Mouse (Mus musculus): ENCODE measurements around the gene Sephs2. TPM values are rescaled to one million over a fixed set of nuclear protein-coding genes. Genes with fewer than 3 reads are reported as not detected.
"Not testable (repeated sequence)": the region's sequence is repeated elsewhere in the genome, so short reads cannot be mapped to it uniquely, and the experiment has no call there.

Gene Sephs2
- polyA plus RNA-seq, 1 experiment from 2014 or later: 76.9 TPM

- no peak overlapping the region for H3K4me3 ChIP-seq
- no peaks in the 10 kb centered on the region for H3K9me3 ChIP-seq (replicated peaks)
- H3K27ac ChIP-seq (replicated peaks): no peak overlapping the region
- no peaks in the 10 kb centered on the region for H3K27me3 ChIP-seq (ENCODE audit: low read depth, poor library complexity, severe bottlenecking)
- WGBS: 86% methylated on average over 10 of the region's 10 CpGs
- no peak for DNase-seq (ENCODE audit: low spot score)
- H3K4me1 ChIP-seq: peaks cover 24% of the 10 kb centered on the region
- H3K36me3 ChIP-seq: peaks cover 19% of the 10 kb centered on the region
These were observed 11.5 kb downstream of the Sephs2 start for GRCm38 (mm10) chr7:127262218-127262961.

- Histone ChIP-seq H3K4me3 (peak within 1 kb of the TSS; percentile 67), H3K9me3 (replicated peaks) (no peaks in the 10 kb centered on the region), H3K27ac (replicated peaks) (peak within 1 kb of the TSS; percentile 89), H3K36me3 (peaks cover 37% of the 10 kb centered on the region), H3K4me1 (peaks cover 24% of the 10 kb centered on the region), H3K27me3 (ENCODE audit: low read depth, poor library complexity, severe bottlenecking) (no peaks in the 10 kb centered on the region)
- peak; percentile 98 for DNase-seq (ENCODE audit: low spot score)
- WGBS: under 1% methylated on average over 50 of the region's 50 CpGs
These were observed 13.3 kb downstream of the Sephs2 start, which contains the start of gene Dctpp1 for GRCm38 (mm10) chr7:127260309-127261111. Gene Dctpp1 (minus strand): TSS chr7:127260709.

GRCm38 (mm10) chr7:127259186-127259905, 14.5 kb downstream of the Sephs2 start:
- Histone ChIP-seq H3K36me3 (peaks cover 40% of the 10 kb centered on the region), H3K4me3 (peak overlapping the region; percentile 67), H3K9me3 (replicated peaks) (no peaks in the 10 kb centered on the region), H3K4me1 (peaks cover 35% of the 10 kb centered on the region), H3K27ac (replicated peaks) (no peak overlapping the region), H3K27me3 (ENCODE audit: low read depth, poor library complexity, severe bottlenecking) (no peaks in the 10 kb centered on the region)
- DNase-seq (ENCODE audit: low spot score): no peak
- 78% methylated on average over 8 of the region's 8 CpGs for WGBS

- H3K4me3 ChIP-seq: no peak overlapping the region
These were observed 17.3 kb downstream of the Sephs2 start for GRCm38 (mm10) chr7:127256518-127256917.

GRCm38 (mm10) chr7:127255965-127256364, 17.9 kb downstream of the Sephs2 start:
- no peak for DNase-seq (ENCODE audit: low spot score)
- peaks cover 52% of the 10 kb centered on the region for H3K36me3 ChIP-seq
- 88% methylated on average over 2 of the region's 2 CpGs for WGBS
- peaks cover 40% of the 10 kb centered on the region for H3K4me1 ChIP-seq
- no peaks in the 10 kb centered on the region for H3K27me3 ChIP-seq (ENCODE audit: low read depth, poor library complexity, severe bottlenecking)
- H3K4me3 ChIP-seq: no peak overlapping the region
- H3K27ac ChIP-seq (replicated peaks): no peak overlapping the region
- no peaks in the 10 kb centered on the region for H3K9me3 ChIP-seq (replicated peaks)

More at GRCm38 (mm10) chr7:127256518-127256917, 17.3 kb downstream of the Sephs2 start:
- Histone ChIP-seq H3K36me3 (peaks cover 48% of the 10 kb centered on the region), H3K27ac (replicated peaks) (no peak overlapping the region), H3K4me1 (peaks cover 44% of the 10 kb centered on the region), H3K9me3 (replicated peaks) (no peaks in the 10 kb centered on the region), H3K27me3 (ENCODE audit: low read depth, poor library complexity, severe bottlenecking) (no peaks in the 10 kb centered on the region)
- WGBS: 89% methylated on average over 5 of the region's 5 CpGs
- no peak for DNase-seq (ENCODE audit: low spot score)

- H3K27ac ChIP-seq (replicated peaks): peak overlapping the region; percentile 88
- WGBS: 37% methylated on average over 4 of the region's 4 CpGs
- peaks cover 54% of the 10 kb centered on the region for H3K36me3 ChIP-seq
- peaks cover 35% of the 10 kb centered on the region for H3K4me1 ChIP-seq
- no peak for DNase-seq (ENCODE audit: low spot score)
- peak overlapping the region; percentile 63 for H3K4me3 ChIP-seq
- H3K27me3 ChIP-seq (ENCODE audit: low read depth, poor library complexity, severe bottlenecking): no peaks in the 10 kb centered on the region
- no peaks in the 10 kb centered on the region for H3K9me3 ChIP-seq (replicated peaks)
These were observed 18.8 kb downstream of the Sephs2 start for GRCm38 (mm10) chr7:127255008-127255407.

GRCm38 (mm10) chr7:127253821-127254769, 19.8 kb downstream of the Sephs2 start:
- peaks cover 62% of the 10 kb centered on the region for H3K36me3 ChIP-seq
- H3K27ac ChIP-seq (replicated peaks): peak overlapping the region; percentile 88
- peaks cover 26% of the 10 kb centered on the region for H3K4me1 ChIP-seq
- WGBS: 2% methylated on average over 136 of the region's 136 CpGs
- no peaks in the 10 kb centered on the region for H3K27me3 ChIP-seq (ENCODE audit: low read depth, poor library complexity, severe bottlenecking)
- DNase-seq (ENCODE audit: low spot score): peak; percentile 94
- peak overlapping the region; percentile 63 for H3K4me3 ChIP-seq
- no peaks in the 10 kb centered on the region for H3K9me3 ChIP-seq (replicated peaks)

- H3K9me3 ChIP-seq (replicated peaks): no peaks in the 10 kb centered on the region
- H3K4me1 ChIP-seq: peaks cover 20% of the 10 kb centered on the region
- no peak for DNase-seq (ENCODE audit: low spot score)
- H3K36me3 ChIP-seq: peaks cover 60% of the 10 kb centered on the region
- H3K27me3 ChIP-seq (ENCODE audit: low read depth, poor library complexity, severe bottlenecking): no peaks in the 10 kb centered on the region
- peak overlapping the region; percentile 63 for H3K4me3 ChIP-seq
- WGBS: 84% methylated on average over 6 of the region's 6 CpGs
- H3K27ac ChIP-seq (replicated peaks): peak overlapping the region; percentile 88
These were observed 20.5 kb downstream of the Sephs2 start for GRCm38 (mm10) chr7:127253341-127253740.

- H3K27me3 ChIP-seq (ENCODE audit: low read depth, poor library complexity, severe bottlenecking): no peaks in the 10 kb centered on the region
- H3K36me3 ChIP-seq: peaks cover 59% of the 10 kb centered on the region
- H3K9me3 ChIP-seq (replicated peaks): no peaks in the 10 kb centered on the region
- no peak overlapping the region for H3K27ac ChIP-seq (replicated peaks)
- no peak for DNase-seq (ENCODE audit: low spot score)
- no peak overlapping the region for H3K4me3 ChIP-seq
- H3K4me1 ChIP-seq: peaks cover 20% of the 10 kb centered on the region
- 100% methylated on average over 2 of the region's 2 CpGs for WGBS
These were observed 21.4 kb downstream of the Sephs2 start for GRCm38 (mm10) chr7:127252414-127252813.

GRCm38 (mm10) chr7:127250511-127250910, 23.3 kb downstream of the Sephs2 start:
- WGBS: 95% methylated on average over 8 of the region's 8 CpGs
- H3K27me3 ChIP-seq (ENCODE audit: low read depth, poor library complexity, severe bottlenecking); H3K27ac ChIP-seq (replicated peaks); DNase-seq (ENCODE audit: low spot score); H3K9me3 ChIP-seq (replicated peaks); H3K4me3 ChIP-seq: not testable (repeated sequence)
- peaks cover 33% of the 10 kb centered on the region for H3K4me1 ChIP-seq
- H3K36me3 ChIP-seq: peaks cover 60% of the 10 kb centered on the region

GRCm38 (mm10) chr7:127244658-127245510, 29.0 kb downstream of the Sephs2 start:
- no peak for DNase-seq (ENCODE audit: low spot score)

More at GRCm38 (mm10) chr7:127244658-127245510, 29.0 kb downstream of the Sephs2 start:
- peaks cover 46% of the 10 kb centered on the region for H3K36me3 ChIP-seq
- peak overlapping the region; percentile 96 for H3K27ac ChIP-seq (replicated peaks)
- H3K9me3 ChIP-seq (replicated peaks): peaks cover 7% of the 10 kb centered on the region
- peak overlapping the region; percentile 85 for H3K4me3 ChIP-seq
- H3K4me1 ChIP-seq: peaks cover 35% of the 10 kb centered on the region
- WGBS: 11% methylated on average over 32 of the region's 33 CpGs
- H3K27me3 ChIP-seq (ENCODE audit: low read depth, poor library complexity, severe bottlenecking): no peaks in the 10 kb centered on the region

All from midbrain, embryonic 10.5 days (tissue).